ENCODE assay signal across 7 mouse cellular contexts in genomic region chr13:3515351-3515750, GRCm38 (mm10). TPM values are rescaled to one million over a fixed set of nuclear protein-coding genes. Genes with fewer than 3 reads are reported as not detected.
DNase-seq lines count a peak whose midpoint lies in the region; ATAC-seq and TF ChIP-seq lines count a peak whose summit lies in the region.
"Not testable (repeated sequence)": the region's sequence is repeated elsewhere in the genome, so short reads cannot be mapped to it uniquely, and the experiment has no call there.

No protein-coding gene starts in this region.

- H3K27me3 ChIP-seq in E14TG2a.4 (ENCODE audit: insufficient read depth, low read length); forebrain, postnatal 0 days (ENCODE audit: insufficient read depth, low read length); kidney, postnatal 0 days (ENCODE audit: insufficient read depth, low read length): not testable (repeated sequence)

- H3K9me3 ChIP-seq in E14TG2a.4 (ENCODE audit: low read length); forebrain, postnatal 0 days (ENCODE audit: low read length); kidney, postnatal 0 days (replicated peaks; ENCODE audit: low read length): not testable (repeated sequence)

- H3K4me2 ChIP-seq in forebrain, postnatal 0 days (ENCODE audit: low read depth); kidney, postnatal 0 days (ENCODE audit: low read length): not testable (repeated sequence)

- TF ChIP-seq POLR2A in bone marrow, adult 2 months (IDR thresholded peaks at IDR 0.05; ENCODE audit: borderline replicate concordance, control insufficient read depth, low read depth, low read length); lung, adult 2 months (IDR thresholded peaks at IDR 0.05; ENCODE audit: borderline replicate concordance, extremely low read depth, low read depth, low read length): not testable (repeated sequence)

- not testable (repeated sequence) for DNase-seq in forebrain, postnatal 0 days; kidney, postnatal 0 days (ENCODE audit: low spot score); lung, adult 2 months
- DNase-seq in thymus, postnatal 25 days: peak; percentile 21

- peak; percentile 28 for TF ChIP-seq CTCF in E14TG2a.4 (conservative IDR thresholded peaks at IDR 0.05; ENCODE audit: low read length)
- TF ChIP-seq CTCF in bone marrow, adult 2 months (IDR thresholded peaks at IDR 0.05; ENCODE audit: control insufficient read depth, insufficient read depth, low read length): peak; percentile 31; the same call in 1 of the 2 replicates
- TF ChIP-seq CTCF in forebrain, postnatal 0 days (IDR thresholded peaks at IDR 0.05; ENCODE audit: low read depth): peak; percentile 39; the same call in 1 of the 2 replicates
- TF ChIP-seq CTCF in kidney, postnatal 0 days (IDR thresholded peaks at IDR 0.05; ENCODE audit: low read depth): peak; percentile 50; the same call in 1 of the 2 replicates
- TF ChIP-seq CTCF in lung, adult 2 months (IDR thresholded peaks at IDR 0.05; ENCODE audit: insufficient read depth, low read length): peak; percentile 13; the same call in 1 of the 2 replicates

- not testable (repeated sequence) for H3K36me3 ChIP-seq in E14TG2a.4 (ENCODE audit: insufficient read depth, low read length); forebrain, postnatal 0 days (ENCODE audit: insufficient read depth); kidney, postnatal 0 days (ENCODE audit: insufficient read depth, low read length)

- H3K27ac ChIP-seq in bone marrow, adult 2 months (ENCODE audit: control insufficient read depth, insufficient read depth, low read depth, low read length, poor library complexity); forebrain, postnatal 0 days (ENCODE audit: low read depth, low read length); kidney, postnatal 0 days: not testable (repeated sequence)

- 80% methylated on average over 6 of the region's 6 CpGs for WGBS in bone marrow, adult 2 months
- 81% methylated on average over 6 of the region's 6 CpGs for WGBS in forebrain, postnatal 0 days
- WGBS in kidney, postnatal 0 days: 81% methylated on average over 6 of the region's 6 CpGs
- WGBS in lung, adult 2 months: 80% methylated on average over 6 of the region's 6 CpGs

- not testable (repeated sequence) for H3K4me1 ChIP-seq in E14TG2a.4 (replicated peaks; ENCODE audit: low read depth, low read length); bone marrow, adult 2 months (ENCODE audit: control insufficient read depth, insufficient read depth, low read length); forebrain, postnatal 0 days (ENCODE audit: insufficient read depth); kidney, postnatal 0 days (replicated peaks; ENCODE audit: insufficient read depth, low read length); lung, adult 2 months (ENCODE audit: control insufficient read depth, insufficient read depth, low read length)

- not testable (repeated sequence) for H3K4me3 ChIP-seq in E14TG2a.4 (replicated peaks; ENCODE audit: low read length); bone marrow, adult 2 months (replicated peaks; ENCODE audit: control insufficient read depth, low read depth, low read length); forebrain, postnatal 0 days (ENCODE audit: low read depth, low read length); kidney, postnatal 0 days (replicated peaks; ENCODE audit: low read depth, low read length); lung, adult 2 months (replicated peaks; ENCODE audit: extremely low read depth, low read depth, low read length)

- H3K9ac ChIP-seq in forebrain, postnatal 0 days; kidney, postnatal 0 days (ENCODE audit: low read depth, low read length): not testable (repeated sequence)

- not testable (repeated sequence) for ATAC-seq in forebrain, postnatal 0 days; kidney, postnatal 0 days (replicated peaks; ENCODE audit: low FRiP score, low read depth)
- ATAC-seq in neutrophil, adult 5-6 weeks (ENCODE audit: extremely low read depth, insufficient number of reproducible peaks, low FRiP score, poor library complexity, severe bottlenecking): peak; percentile 51; the same call in 1 of the 2 replicates

RNA-seq across cellular contexts. Expression of gene Gdi2, which starts 22.5 kb away (rescaled TPM):
- polyA plus RNA-seq in bone marrow, adult 2 months (2011; ENCODE audit: insufficient read depth, insufficient read length, low replicate concordance, missing spikeins): 122 and 211 TPM in 2 replicates
- 297 and 300 TPM in 2 replicates for total RNA-seq in forebrain, postnatal 0 days (2014; rRNA removed)
- 376 and 382 TPM in 2 replicates for polyA plus RNA-seq in forebrain, postnatal 0 days (2015; fragmentation: Nextera tagmentation; extraction: Ambion mirVana)
- polyA plus RNA-seq in kidney, postnatal 0 days (2015; fragmentation: Nextera tagmentation; extraction: Ambion mirVana): 398 and 440 TPM in 2 replicates
- 119 and 134 TPM in 2 replicates for polyA plus RNA-seq in lung, adult 2 months (2012; rRNA removed)
- total RNA-seq in neutrophil, adult 5-6 weeks (2017): 408 and 470 TPM in 2 replicates
